Mouse (Mus musculus) myocyte (in vitro differentiated cells): ENCODE measurements around the gene 1700028K03Rik.

ENCODE experiments used
- E2F4 ChIP-seq: IDR thresholded peaks from one replicate; pipeline ENCODE4 v1.6.1; 2011; ENCODE audit warnings: mild to moderate bottlenecking, control low read depth, moderate library complexity; ENCODE audit not compliant: insufficient read depth
- MAX ChIP-seq: IDR thresholded peaks from one replicate; pipeline ENCODE4 v1.6.1; 2011; ENCODE audit warnings: low read depth, mild to moderate bottlenecking, control low read depth
- MYOD1 ChIP-seq, 3 experiments: IDR thresholded peaks; one replicate each; pipeline ENCODE4 v1.6.1; 2011; ENCODE audit warnings: control low read depth in 2 of 3, low read depth in 2 of 3, mild to moderate bottlenecking in 2 of 3, moderate library complexity in 1 of 3; ENCODE audit not compliant: insufficient read length in 2 of 3, control insufficient read depth in 1 of 3
- MYOG ChIP-seq, 3 experiments: IDR thresholded peaks; one replicate each; pipeline ENCODE4 v1.6.1; 2011; ENCODE audit warnings: control low read depth in 2 of 3, low read depth in 2 of 3, mild to moderate bottlenecking in 2 of 3; ENCODE audit not compliant: insufficient read length in 2 of 3, control insufficient read depth in 1 of 3, insufficient read depth in 1 of 3
- POLR2A ChIP-seq: IDR thresholded peaks from one replicate; pipeline ENCODE4 v1.6.1; 2011; ENCODE audit warnings: low read depth, mild to moderate bottlenecking, control low read depth, moderate library complexity; ENCODE audit not compliant: insufficient read length
- POLR2AphosphoS2 ChIP-seq: IDR thresholded peaks from one replicate; pipeline ENCODE4 v1.6.1; 2011; ENCODE audit warnings: low read depth, control low read depth; ENCODE audit not compliant: insufficient read length
- REST ChIP-seq: IDR thresholded peaks from one replicate; pipeline ENCODE4 v1.6.1; 2011; ENCODE audit warnings: mild to moderate bottlenecking, control low read depth, moderate library complexity; ENCODE audit not compliant: insufficient read depth, insufficient read length
- SRF ChIP-seq: IDR thresholded peaks from one replicate; pipeline ENCODE4 v1.6.1; 2011; ENCODE audit warnings: low read depth; ENCODE audit not compliant: control insufficient read depth, insufficient read length
- TCF12 ChIP-seq: IDR thresholded peaks from one replicate; pipeline ENCODE4 v1.6.1; 2011; ENCODE audit warnings: mild to moderate bottlenecking, control low read depth; ENCODE audit not compliant: poor library complexity, insufficient read depth, severe bottlenecking
- USF1 ChIP-seq: IDR thresholded peaks from one replicate; pipeline ENCODE4 v1.6.1; 2011; ENCODE audit warnings: low read depth, mild to moderate bottlenecking, control low read depth, moderate library complexity

DNA sequence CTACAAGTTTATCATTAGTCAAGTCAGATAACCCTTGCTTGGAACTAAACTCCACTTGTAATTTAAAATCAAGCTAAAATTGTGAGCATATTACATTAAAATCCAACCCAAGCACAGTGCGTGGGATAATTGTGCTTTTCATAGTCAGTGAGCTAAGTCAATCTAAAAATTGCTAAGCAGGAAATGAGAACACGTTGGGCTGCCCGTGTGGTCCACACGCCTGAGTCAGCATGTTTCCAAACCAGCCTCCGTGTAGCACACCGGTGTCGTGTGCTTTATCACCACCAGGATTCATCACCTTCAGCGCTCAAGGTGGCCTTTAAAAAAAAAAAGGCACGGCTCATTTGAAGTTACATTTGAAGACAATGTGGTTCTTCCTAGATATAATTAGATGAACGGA, 10.2 kb upstream of the 1700028K03Rik start:
- no peak for TF ChIP-seq POLR2A
- no peak for TF ChIP-seq TCF12
- TF ChIP-seq MYOG (IDR thresholded peaks at IDR 0.05; ENCODE audit: control insufficient read depth in 1 of 3, insufficient read depth in 1 of 3, insufficient read length in 2 of 3, low read depth in 2 of 3), result no peak
- TF ChIP-seq POLR2AphosphoS2, result no peak
- TF ChIP-seq USF1, result no peak
- no peak for TF ChIP-seq REST
- TF ChIP-seq E2F4, result no peak
- TF ChIP-seq SRF, result no peak
- no peak for TF ChIP-seq MAX
- no peak for TF ChIP-seq MYOD1 (IDR thresholded peaks at IDR 0.05; ENCODE audit: control insufficient read depth in 1 of 3, insufficient read length in 2 of 3, low read depth in 2 of 3)
